Mouse (Mus musculus): ENCODE results near the gene Lrch1.

Lrch1 gene

DNA sequence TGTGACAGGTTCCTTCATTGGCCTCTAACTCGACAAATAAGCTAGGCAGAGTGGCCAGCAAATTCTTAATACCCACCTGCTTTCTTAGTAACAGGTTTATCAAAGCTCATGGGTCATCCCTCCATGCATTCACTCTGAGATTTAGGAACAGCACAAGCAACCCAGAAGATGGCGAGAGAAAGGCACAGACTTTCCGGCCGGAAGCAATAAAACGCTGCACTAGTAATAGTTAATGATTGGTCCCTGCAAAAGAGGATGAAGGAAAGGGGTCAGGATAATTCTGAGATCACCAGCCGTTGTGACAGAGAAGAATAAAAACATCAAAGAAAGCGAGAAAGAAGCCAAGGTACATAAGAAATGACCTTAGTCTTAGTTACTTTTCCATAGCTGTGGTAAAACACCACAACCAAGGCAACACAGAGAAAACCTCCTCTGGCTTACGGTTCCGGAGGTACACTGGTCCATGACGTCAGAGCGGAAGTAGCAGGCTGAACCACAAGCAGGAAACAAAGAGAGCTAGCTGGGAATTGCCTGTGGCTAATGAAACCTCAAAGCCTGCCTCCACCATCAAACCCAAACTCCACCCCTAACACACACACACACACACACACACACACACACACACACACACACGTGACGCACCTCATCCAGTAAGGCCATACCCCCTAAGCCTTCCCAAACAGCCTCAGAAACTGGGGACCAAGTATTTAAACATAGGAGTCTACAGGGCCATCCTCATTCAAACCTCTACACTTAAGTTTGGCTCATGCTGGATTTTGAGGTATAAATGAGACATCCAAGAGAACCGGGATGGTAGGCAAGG lies 100.2 kb downstream of the Lrch1 start:
- DNase-seq = no peak

DNA sequence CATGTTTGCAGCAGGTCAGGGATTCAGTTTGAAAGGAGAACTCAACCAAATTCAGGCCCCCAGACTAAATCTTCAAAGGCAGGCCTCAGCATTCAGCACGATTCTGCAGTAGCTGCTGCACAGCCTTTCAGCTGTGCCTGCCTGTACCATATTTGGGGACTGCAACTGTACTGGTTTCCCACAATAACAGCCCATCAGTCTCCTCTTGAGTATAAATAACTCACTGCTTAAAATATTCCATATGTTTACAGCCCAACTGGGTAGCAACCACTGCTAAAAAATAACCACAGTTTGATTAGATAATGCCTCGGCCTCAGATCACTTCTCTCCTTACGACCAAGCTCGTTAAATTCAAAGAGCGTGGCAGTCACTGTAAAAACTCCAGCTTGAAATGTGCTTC lies 101.0 kb downstream of the Lrch1 start:
- no peak for DNase-seq

DNA sequence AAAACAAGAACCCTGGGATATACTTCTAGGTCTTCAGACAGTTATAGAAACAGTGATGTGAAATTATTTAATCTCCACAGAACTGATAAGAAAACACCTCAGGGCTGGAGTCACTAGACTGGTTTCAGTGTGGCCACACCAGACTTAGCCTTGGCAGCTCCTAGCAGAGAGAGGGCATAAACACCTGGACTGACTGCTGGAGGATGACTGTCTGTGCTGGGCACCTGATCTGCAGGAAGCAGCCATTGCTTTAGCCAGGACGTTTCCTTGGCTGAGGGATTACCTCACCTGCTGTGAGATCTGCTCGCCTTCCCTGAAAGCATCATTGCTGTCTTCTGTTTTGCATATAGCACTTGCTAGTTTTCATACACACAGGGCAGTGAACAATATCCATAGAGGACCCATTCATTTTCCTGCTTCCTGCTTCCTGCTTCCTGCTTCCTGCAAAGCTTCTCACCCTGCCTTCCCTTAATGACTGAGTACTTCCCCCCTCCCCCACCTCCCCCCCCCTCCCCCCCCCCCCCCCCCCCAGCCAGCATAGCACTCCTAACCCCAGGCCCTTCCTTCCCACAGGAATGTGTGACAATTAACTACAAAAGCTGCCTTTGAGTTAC lies 101.9 kb downstream of the Lrch1 start:
- no peak for DNase-seq

DNA sequence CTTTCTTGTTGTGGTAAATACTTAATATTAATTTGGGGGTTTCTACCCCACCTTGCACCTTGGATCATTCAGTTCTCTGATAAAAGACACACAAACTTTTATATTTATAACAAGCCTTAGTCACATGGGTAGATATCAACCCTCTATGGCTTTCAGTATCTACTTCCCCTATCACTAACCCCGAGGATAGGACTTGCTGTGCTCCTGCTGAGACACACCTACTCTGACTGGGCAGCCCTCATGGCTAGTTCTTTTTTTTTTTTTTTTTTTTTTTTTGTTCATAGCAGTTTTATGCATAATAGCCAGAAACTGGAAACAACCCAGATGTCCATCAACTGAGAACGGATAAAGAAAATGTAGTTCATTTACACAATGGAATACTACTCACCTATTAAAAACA lies 106.0 kb downstream of the Lrch1 start:
- no peak for DNase-seq

DNA sequence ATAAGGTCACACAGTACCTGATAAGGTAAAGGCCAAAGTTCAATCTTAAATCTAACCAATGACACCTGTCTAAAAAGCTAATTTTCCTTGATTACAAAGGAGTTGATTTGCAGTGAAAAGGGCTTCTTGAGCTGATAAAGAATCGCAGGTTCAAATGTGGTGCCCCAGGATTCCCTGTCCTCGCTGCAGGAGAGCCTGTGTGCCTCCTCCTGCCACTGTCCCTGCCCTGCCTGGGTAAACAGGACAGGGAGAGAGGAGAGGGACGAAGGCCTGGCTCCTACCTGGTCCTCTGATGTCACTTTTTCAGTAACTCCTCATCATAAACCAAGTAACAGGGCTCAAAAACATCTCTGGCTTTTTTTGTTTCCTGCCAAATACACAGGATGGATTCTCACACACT lies 106.4 kb downstream of the Lrch1 start:
- DNase-seq = no peak

DNA sequence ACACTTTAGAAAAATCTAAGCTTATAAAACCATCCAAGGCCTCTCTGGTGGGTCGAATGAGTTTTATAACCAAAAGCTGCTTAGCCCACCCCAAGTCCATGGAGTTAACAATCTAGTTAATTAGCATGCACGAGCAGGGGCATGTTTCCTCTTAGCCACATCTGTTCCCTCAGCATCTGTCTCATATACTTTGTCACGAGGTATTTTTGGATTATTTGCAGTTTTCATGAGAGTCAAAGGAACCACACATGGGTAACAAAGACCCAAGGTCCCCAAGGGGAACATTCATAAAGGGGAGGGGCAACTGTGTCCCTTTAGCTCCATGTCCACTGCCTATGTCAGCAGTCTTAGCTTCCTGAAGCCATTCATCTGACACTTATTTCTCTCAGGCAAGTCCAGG lies 106.9 kb downstream of the Lrch1 start:
- DNase-seq = no peak

DNA sequence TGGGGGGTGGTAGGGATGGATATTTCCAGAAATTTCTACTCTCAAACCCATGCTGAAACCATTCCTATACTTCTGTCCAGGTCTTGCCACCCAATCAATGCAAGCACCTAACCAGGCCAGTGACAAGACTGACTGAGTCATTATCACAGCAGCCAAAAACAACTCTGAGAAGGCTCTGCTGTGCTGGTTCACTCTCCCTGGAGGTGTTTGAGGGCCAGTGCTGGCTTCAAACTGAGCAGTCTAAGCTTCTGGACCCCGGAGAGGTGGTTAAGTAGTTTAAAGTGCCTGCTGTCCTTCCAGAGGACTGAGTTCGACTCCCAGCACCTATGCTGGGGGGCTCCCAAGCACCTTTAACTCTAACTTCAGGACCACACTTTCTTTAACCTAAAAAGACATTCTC lies 107.3 kb downstream of the Lrch1 start:
- no peak for DNase-seq

DNA sequence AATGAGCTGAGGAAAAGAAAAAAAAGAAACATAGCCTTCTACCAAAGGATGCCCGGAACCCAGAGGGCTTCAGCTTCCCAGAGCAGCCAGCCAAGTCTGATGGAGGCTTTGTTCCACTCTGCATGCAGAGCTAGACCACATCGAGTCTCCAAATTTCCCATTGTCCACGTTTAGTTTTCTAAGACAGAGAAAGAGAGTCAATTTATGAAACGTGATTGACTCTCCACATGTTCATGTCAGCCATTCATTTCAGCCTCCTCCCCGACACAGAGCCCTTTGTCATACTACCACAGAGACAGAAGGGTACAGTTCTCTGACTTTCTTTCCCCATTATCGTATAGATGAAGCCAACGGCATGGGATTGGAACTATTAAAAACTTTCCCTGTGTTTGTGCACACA lies 108.9 kb downstream of the Lrch1 start:
- no peak for DNase-seq

DNA sequence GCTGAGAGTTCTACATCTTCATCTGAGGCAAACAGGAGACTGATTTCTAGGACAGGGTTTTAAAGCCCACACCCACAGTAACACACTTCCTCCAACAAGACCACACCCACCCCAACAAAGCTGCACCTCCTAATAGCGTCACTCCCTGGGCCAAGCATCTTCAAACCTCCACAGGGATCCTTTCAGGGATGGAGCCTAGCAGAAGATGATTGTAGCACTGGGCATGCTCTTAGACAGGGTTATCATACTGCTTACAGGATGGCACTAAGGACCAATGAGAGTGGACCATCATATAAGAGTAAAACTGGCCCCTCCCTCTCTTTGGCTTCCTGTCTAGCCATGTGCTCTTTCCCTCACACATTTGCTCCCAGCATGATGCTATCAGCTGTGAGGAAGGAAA lies 112.7 kb downstream of the Lrch1 start:
- DNase-seq = no peak

DNA sequence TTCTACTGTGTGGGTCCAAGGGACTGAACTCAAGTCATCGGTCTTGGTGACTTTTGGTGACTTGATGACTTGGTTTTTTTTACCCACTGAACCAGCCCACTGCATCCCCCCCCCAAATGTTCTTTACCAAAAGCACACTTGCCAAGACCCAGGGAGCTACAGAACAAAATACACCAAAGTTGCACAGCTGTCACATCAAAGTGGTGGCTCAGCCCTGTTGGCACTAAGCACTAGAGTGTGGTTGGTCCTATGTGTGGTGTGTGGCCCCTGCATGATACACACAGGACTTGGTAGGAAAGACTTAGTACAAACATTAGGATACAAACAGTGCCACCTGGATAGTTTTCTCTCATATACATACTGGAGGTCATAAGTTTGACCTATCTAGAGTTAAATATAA lies 113.5 kb downstream of the Lrch1 start:
- DNase-seq = no peak

DNA sequence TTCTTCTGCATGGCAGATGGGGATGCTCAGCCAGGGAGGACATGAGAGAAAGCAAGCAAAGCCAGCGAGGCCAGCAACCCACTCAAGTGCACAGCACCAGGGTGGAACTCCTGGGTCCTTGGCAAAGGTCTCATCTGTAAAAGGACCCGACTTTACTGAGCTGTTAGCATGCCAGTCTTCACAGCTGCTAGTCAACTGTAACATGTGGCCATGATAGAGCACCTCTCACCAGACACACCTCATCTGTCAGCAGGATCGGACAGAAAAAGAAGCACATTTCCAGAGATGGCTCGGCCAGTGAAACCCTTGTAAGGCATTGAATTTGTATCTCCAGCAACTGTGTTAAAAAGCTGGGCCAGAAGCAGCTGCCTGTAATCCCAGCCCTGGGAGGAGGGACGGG lies 116.0 kb downstream of the Lrch1 start:
- DNase-seq = no peak

DNA sequence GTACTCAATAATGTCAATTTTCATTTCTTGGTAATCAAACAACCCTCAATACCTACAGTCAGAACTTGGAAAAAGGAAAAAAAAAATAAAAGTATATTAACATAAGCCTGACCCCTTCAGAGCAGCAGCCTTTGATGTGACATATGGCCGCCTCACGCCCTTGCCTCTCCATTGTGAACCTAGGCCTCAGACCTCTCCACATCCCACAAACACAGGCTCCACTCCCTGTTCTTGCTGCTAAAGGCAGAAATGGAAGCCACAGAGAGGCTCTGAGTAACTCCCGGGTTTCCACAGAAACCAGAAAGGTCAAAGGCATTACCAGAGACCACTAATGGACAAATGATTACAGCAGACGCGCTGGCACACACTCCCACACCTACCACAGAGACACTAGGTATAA lies 116.6 kb downstream of the Lrch1 start:
- no peak for DNase-seq

DNA sequence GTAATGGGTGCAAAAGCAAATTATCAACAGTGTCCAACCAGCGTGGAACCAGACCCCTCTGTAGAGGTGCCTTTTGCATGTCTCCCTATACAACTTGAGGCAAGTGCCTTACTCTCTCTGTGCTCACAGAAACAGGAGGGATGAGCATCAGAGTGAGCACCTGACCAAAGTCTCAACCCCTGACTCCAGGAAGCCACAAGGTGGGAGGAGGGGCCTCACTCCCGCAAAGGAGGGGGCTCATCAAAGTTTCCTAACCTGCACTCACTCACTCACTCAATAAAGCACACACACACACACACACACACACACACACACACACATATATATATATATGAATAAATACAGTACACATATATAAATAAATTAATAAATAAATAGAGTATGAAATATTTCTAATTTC lies 117.1 kb downstream of the Lrch1 start:
- DNase-seq = no peak

DNA sequence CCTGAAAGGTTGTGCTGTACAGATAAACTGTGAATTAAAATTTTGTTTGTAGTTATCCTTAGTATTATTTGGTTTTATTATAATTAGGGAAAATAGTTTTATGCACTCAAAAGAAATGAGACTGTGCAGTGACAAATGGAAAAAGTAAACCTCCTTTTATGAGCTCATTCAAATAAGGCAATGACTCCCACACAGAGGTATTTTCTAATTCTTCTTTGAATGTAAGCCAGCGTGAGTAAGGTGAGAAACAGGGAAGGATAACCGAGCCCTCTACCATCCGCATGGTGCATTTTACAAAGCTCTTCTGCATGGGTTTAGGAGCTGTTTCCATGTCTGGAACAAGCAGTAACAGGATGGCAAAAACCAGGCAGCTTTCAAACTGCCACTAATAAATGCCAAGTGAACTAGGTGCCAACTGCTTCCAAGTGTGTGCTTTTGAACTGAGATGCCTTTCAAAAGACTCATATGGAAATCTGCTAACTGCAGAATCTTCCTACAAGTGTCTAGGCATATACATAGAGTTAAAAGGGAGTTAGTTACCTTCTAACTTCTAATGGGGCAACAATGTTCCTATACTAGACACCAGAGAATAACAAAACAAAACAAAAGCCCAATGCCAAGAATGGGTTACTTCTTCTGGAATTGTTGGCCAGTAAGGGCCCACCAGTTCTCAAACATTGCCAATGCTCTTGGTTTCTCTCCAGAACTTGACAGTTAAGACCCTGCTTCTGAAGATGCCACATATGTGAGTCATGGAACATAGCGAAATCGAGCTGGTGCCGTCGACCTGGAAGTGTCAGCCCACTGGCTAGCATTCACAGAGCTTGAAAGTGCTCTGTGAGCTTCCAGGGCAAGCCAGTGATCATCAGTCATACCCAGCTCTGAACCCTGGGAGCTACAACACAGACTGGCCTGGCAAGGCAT lies 124.7 kb downstream of the Lrch1 start:
- no peak for DNase-seq

DNA sequence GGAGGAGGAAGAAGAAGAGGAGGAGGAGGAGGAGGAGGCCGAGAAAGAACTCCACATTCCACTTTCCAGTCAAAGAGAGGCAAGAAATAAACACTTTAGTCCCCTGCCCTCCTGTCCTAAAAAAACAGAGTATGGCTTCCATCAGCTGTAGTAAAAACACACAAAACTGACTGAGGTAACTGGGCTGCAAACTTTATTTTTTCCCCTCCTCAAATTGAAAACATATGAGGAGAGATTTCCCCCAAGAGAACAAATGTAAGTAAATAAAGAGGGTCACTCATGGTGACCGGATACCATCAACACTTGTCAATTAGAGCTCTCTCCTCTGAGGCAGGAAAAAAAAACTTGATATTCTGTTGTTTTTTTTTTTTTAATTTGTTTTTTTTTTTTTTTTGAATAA lies 125.6 kb downstream of the Lrch1 start:
- DNase-seq = no peak

DNA sequence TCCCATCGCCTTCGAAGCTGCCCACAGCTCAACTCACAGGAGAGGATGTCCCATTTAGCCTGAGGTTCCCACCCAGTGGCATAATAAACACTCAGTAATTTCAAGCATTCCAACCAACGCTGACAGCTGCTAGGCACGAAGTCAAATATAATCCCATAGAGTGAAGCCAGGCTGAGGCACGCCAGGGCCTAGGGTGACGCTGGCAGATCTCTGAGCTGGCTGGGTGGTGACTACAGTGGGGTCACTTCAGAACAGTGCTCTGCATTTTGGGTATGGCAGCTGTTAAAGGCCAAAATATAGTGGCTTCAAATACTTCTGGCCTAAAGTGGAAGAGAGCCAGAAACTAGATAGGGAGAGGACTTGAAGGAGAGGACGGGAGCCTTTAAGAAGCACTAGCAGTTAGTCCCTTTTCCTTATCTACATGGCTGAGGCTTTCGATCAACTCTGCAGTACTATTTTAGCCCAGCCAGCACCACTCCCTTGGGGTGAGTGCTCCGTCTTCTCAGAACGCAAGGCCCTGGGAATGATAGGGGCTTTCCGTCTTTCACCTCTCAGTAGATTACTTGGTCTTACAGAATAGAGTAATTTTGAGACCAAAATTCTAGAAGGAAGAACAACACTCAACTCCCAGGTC lies 127.4 kb downstream of the Lrch1 start:
- DNase-seq = no peak

DNA sequence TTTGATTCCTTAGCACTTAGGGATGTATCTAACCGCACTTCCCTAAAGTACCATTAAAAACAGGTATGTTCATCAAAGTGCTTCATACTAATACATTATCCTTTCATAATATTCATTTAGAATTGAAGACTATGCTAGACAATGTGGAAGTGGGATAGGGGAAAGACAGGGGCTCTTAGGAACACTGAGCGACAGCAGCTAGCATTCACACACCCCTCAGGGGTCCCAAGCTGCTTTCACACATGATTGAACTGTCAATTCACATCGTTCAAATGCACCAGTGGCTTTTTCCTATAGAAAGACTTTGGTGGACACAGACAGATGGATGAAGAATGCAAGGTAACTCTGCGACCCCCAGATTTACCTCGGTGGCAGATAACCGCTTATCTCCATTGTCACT lies 131.0 kb downstream of the Lrch1 start:
- no peak for DNase-seq

DNA sequence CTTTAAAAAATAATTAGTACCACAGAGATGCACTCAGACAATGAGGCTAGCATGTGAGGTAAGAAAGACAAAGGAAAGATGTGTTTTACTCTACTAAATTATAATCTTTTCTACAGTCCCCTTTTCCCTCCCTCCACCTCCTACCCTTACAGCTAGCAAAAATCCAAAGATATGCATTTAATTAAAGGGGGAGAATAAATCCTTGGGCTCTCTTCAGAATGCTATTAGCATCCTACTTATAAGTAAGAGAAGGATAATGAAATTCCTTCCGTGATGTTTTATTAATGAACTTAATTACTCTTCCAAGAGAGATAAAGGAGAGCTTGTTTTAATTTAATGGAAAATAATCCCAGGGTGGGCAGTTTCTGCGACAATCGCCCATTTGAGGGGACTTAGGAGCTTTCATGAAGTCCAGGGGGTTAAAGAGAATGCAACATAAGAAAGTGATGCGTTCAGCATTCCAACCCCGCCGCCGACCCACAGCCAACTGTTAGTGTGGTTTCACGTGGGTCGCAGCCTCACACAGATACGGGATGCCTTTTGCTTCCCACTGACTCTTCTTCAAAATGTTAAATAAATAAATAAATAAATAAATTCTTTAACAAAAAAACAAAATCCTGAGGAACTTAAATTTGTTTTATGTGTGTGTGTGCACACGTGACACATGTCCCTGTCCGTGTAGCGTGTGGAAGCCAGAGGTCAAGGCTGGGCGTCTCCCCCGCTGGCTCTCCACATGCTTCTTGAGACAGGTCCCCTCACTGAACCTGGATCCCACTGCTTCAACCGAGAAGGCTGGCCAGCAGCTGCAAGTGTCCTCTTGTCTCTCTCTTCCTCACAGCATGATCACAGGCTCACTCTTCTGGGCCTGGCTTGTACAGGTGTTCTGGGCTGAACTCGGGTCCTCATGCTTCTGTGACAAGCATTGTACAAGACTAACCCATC lies 132.6 kb downstream of the Lrch1 start:
- DNase-seq = no peak

DNA sequence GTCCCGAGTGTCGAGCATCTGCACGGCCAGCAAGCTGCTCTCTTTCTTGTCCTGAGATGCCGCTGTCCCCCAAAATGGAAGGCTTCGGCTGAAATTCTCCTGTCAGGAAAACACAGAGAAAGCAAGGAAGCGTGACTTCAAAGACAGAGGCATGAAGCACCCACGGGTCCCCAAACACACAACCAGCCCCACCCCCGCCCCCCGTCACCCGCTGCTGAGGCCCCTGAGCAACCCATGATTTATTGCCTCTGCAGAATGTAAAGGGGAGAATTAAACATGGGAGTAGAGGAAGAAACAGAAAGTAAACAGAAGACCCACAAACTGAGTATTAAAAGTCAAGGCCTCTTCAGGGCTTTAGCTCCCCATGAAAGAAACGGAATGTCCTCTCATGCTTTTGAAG lies 136.1 kb downstream of the Lrch1 start:
- DNase-seq = no peak

DNA sequence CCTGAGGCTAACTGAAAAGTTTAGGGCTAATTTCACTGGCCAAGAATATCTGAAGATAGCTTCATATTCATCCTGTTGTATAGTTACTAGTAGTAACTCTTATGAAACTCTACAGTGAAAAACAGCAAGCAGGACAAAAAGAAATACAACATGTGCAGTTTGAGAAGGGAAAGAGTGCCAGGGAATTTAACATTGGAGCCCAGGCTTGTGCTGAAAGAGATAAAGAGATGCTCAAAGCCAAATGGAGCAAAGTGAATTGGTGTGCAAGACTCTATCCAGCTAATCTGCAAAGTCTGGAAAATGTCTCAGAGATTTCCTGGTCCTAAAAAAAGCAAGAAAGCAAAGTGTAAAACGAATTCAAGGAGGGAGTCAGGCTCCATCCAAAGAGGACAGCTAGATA lies 145.7 kb downstream of the Lrch1 start:
- DNase-seq = no peak

DNA sequence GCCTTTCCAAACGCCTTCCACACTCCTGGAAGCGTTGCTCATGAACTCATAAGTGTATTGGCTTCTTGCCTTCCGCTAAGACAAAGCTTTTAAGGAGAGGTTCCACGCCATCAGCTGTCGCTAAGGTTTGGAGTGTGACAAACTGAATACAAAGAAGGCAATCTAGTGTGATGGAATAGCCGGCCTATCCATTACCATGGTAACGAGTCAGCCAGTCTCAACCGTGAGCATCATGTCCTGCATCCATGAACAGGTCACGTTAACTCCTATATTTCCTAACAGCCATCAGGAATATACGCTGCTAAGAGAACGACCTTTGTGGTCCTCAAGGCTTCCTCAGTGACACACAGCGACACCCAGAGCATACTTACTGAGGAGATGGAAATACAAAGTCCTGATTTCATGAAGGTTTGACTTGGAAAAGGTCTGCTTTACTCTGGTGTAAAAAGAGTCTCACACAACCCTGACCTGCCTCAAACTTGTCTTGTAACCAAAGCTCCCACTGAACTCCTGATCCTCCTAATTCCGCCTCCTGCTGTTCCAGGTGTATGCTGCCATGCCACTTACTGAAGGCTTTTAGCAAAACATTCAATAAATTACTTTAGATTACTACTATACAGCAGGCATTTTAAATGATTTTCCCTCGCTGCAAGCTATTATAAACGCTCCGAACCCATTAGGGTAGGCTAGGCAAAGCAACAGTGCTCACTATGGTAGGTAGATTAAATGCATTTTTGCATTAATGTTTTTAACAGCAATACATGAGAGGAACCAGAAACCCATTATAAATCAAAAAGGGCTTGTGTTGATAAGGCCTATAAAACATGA lies 149.4 kb downstream of the Lrch1 start:
- no peak for DNase-seq

All from cerebellum, postnatal 25 days (tissue).